Mouse (Mus musculus): ENCODE results near the gene Cd276. TPM values are rescaled to one million over a fixed set of nuclear protein-coding genes. Genes with fewer than 3 reads are reported as not detected.

The Cd276 gene
- polyA plus RNA-seq, 1 experiment from 2014 or later, result 55.0 TPM

GRCm38 (mm10) chr9:58513749-58514148 lies 41.5 kb downstream of the Cd276 start:
- no peaks in the 10 kb centered on the region; the same call in 1 of the 2 replicates for H3K4me1 ChIP-seq (ENCODE audit: insufficient read depth)
- WGBS, result 27% methylated on average over 5 of the region's 5 CpGs
- DNase-seq (peak; percentile 26), ATAC-seq (ENCODE audit: insufficient read depth) (no peak)
- no peaks in the 10 kb centered on the region for H3K9me3 ChIP-seq (ENCODE audit: low read depth, low read length)
- no peak for TF ChIP-seq CTCF (IDR thresholded peaks at IDR 0.05; ENCODE audit: low read depth)
- no peak overlapping the region for H3K27ac ChIP-seq (ENCODE audit: low read depth)
- no peak overlapping the region for H3K9ac ChIP-seq
- H3K4me3 ChIP-seq (ENCODE audit: low read depth, low read length), result no peak overlapping the region
- H3K4me2 ChIP-seq, result no peak overlapping the region
- no peaks in the 10 kb centered on the region for H3K27me3 ChIP-seq (ENCODE audit: insufficient read depth, low read length)
- no peaks in the 10 kb centered on the region for H3K36me3 ChIP-seq (ENCODE audit: insufficient read depth)

GRCm38 (mm10) chr9:58510452-58510851 lies 44.8 kb downstream of the Cd276 start:
- Histone ChIP-seq H3K4me3 (ENCODE audit: low read depth, low read length) (no peak overlapping the region), H3K9ac (no peak overlapping the region), H3K36me3 (ENCODE audit: insufficient read depth) (no peaks in the 10 kb centered on the region), H3K4me2 (no peak overlapping the region), H3K9me3 (ENCODE audit: low read depth, low read length) (no peaks in the 10 kb centered on the region), H3K27me3 (ENCODE audit: insufficient read depth, low read length) (no peaks in the 10 kb centered on the region), H3K4me1 (ENCODE audit: insufficient read depth) (no peaks in the 10 kb centered on the region; the same call in 1 of the 2 replicates), H3K27ac (ENCODE audit: low read depth) (no peak overlapping the region)
- DNase-seq (no peak), ATAC-seq (ENCODE audit: insufficient read depth) (no peak)
- 85% methylated on average over 5 of the region's 5 CpGs for WGBS
- no peak for TF ChIP-seq CTCF (IDR thresholded peaks at IDR 0.05; ENCODE audit: low read depth)

- Histone ChIP-seq H3K4me1 (ENCODE audit: insufficient read depth) (no peaks in the 10 kb centered on the region), H3K27me3 (ENCODE audit: insufficient read depth, low read length) (no peaks in the 10 kb centered on the region), H3K27ac (ENCODE audit: low read depth) (no peak overlapping the region), H3K9me3 (ENCODE audit: low read depth, low read length) (no peaks in the 10 kb centered on the region), H3K4me3 (ENCODE audit: low read depth, low read length) (no peak overlapping the region), H3K9ac (no peak overlapping the region), H3K36me3 (ENCODE audit: insufficient read depth) (no peaks in the 10 kb centered on the region), H3K4me2 (no peak overlapping the region)
- TF ChIP-seq CTCF (IDR thresholded peaks at IDR 0.05; ENCODE audit: low read depth), result no peak
- no peak for ATAC-seq (ENCODE audit: insufficient read depth)
- DNase-seq, result no peak
- 72% methylated on average over 8 of the region's 8 CpGs for WGBS
Measured at GRCm38 (mm10) chr9:58507216-58508005, 47.8 kb downstream of the Cd276 start.

GRCm38 (mm10) chr9:58500946-58501345 lies 54.3 kb downstream of the Cd276 start:
- ATAC-seq (ENCODE audit: insufficient read depth) (no peak), DNase-seq (no peak)
- no peak overlapping the region for H3K4me3 ChIP-seq (ENCODE audit: low read depth, low read length)
- no peaks in the 10 kb centered on the region for H3K36me3 ChIP-seq (ENCODE audit: insufficient read depth)
- no peaks in the 10 kb centered on the region for H3K27me3 ChIP-seq (ENCODE audit: insufficient read depth, low read length)
- TF ChIP-seq CTCF (IDR thresholded peaks at IDR 0.05; ENCODE audit: low read depth), result no peak
- H3K4me1 ChIP-seq (ENCODE audit: insufficient read depth), result no peaks in the 10 kb centered on the region
- 81% methylated on average over 5 of the region's 5 CpGs for WGBS
- no peak overlapping the region for H3K27ac ChIP-seq (ENCODE audit: low read depth)
- H3K9me3 ChIP-seq (ENCODE audit: low read depth, low read length), result no peaks in the 10 kb centered on the region
- no peak overlapping the region for H3K4me2 ChIP-seq
- no peak overlapping the region for H3K9ac ChIP-seq

- no peaks in the 10 kb centered on the region for H3K36me3 ChIP-seq (ENCODE audit: insufficient read depth)
- WGBS, result 71% methylated on average over 4 of the region's 4 CpGs
- no peaks in the 10 kb centered on the region for H3K4me1 ChIP-seq (ENCODE audit: insufficient read depth)
- no peak overlapping the region for H3K9ac ChIP-seq
- H3K9me3 ChIP-seq (ENCODE audit: low read depth, low read length), result no peaks in the 10 kb centered on the region
- no peak overlapping the region for H3K27ac ChIP-seq (ENCODE audit: low read depth)
- DNase-seq (no peak), ATAC-seq (ENCODE audit: insufficient read depth) (no peak)
- TF ChIP-seq CTCF (IDR thresholded peaks at IDR 0.05; ENCODE audit: low read depth), result no peak
- no peak overlapping the region for H3K4me3 ChIP-seq (ENCODE audit: low read depth, low read length)
- H3K4me2 ChIP-seq, result no peak overlapping the region
- no peaks in the 10 kb centered on the region for H3K27me3 ChIP-seq (ENCODE audit: insufficient read depth, low read length)
Measured at GRCm38 (mm10) chr9:58497942-58498341, 57.3 kb downstream of the Cd276 start.

GRCm38 (mm10) chr9:58496470-58497182 lies 58.6 kb downstream of the Cd276 start:
- no peak for DNase-seq
- Histone ChIP-seq H3K36me3 (ENCODE audit: insufficient read depth) (no peaks in the 10 kb centered on the region), H3K27ac (ENCODE audit: low read depth) (no peak overlapping the region), H3K9ac (no peak overlapping the region), H3K27me3 (ENCODE audit: insufficient read depth, low read length) (no peaks in the 10 kb centered on the region), H3K4me1 (ENCODE audit: insufficient read depth) (no peaks in the 10 kb centered on the region), H3K9me3 (ENCODE audit: low read depth, low read length) (no peaks in the 10 kb centered on the region), H3K4me3 (ENCODE audit: low read depth, low read length) (no peak overlapping the region), H3K4me2 (no peak overlapping the region)
- peak; percentile 38 for TF ChIP-seq CTCF (IDR thresholded peaks at IDR 0.05; ENCODE audit: low read depth)
- WGBS, result 31% methylated on average over 4 of the region's 4 CpGs
- no peak for ATAC-seq (ENCODE audit: insufficient read depth)

GRCm38 (mm10) chr9:58495035-58495434 lies 60.2 kb downstream of the Cd276 start:
- Histone ChIP-seq H3K27me3 (ENCODE audit: insufficient read depth, low read length) (peaks cover 7% of the 10 kb centered on the region; the same call in 1 of the 2 replicates), H3K4me3 (ENCODE audit: low read depth, low read length) (no peak overlapping the region), H3K4me1 (ENCODE audit: insufficient read depth) (peaks cover under 1% of the 10 kb centered on the region; the same call in 1 of the 2 replicates), H3K9me3 (ENCODE audit: low read depth, low read length) (no peaks in the 10 kb centered on the region), H3K4me2 (no peak overlapping the region), H3K36me3 (ENCODE audit: insufficient read depth) (no peaks in the 10 kb centered on the region), H3K27ac (ENCODE audit: low read depth) (no peak overlapping the region), H3K9ac (no peak overlapping the region)
- 55% methylated on average over 2 of the region's 2 CpGs for WGBS
- no peak for DNase-seq
- no peak for ATAC-seq (ENCODE audit: insufficient read depth)
- TF ChIP-seq CTCF (IDR thresholded peaks at IDR 0.05; ENCODE audit: low read depth), result no peak
